Mouse (Mus musculus) liver, embryonic 18 days (tissue): ENCODE measurements around the gene Clec4b2. TPM values are rescaled to one million over a fixed set of nuclear protein-coding genes. Genes with fewer than 3 reads are reported as not detected.

ENCODE experiments used
- polyA plus RNA-seq: library from polyadenylated mRNA; depleted of rRNA; stranded (reverse); fragments of >200 nt; gene quantifications from 2 replicates; pipeline ENCODE4 v1.2.3, GENCODE M21; 2012; rRNA removed

Clec4b2 gene
- 0.37 and 0.50 TPM in 2 replicates for polyA plus RNA-seq

GRCm38 (mm10) chr6:123172593-123172992 is at the start of gene Clec4b2:
Clec4b2 (plus strand) TSS chr6:123172893.

GRCm38 (mm10) chr6:123229644-123230043 is 57.0 kb downstream of the Clec4b2 start, which contains the start of gene Clec4n:
Clec4n (plus strand) TSS chr6:123229843.

Other genes starting within 250 kb of the Clec4b2 start
- gene Clec4a3, start 220.4 kb upstream of the Clec4b2 start, polyA plus RNA-seq, result 2.0 and 2.5 TPM in 2 replicates
- gene Clec4a4, start 182.5 kb upstream of the Clec4b2 start, polyA plus RNA-seq, result 0.08 TPM in 1 of 2 replicates, not detected in the other
- gene Clec4b1, start 122.9 kb upstream of the Clec4b2 start, polyA plus RNA-seq, result 0.07 and 0.17 TPM in 2 replicates
- gene Clec4a2, start 66.5 kb upstream of the Clec4b2 start, polyA plus RNA-seq, result 11.2 and 13.0 TPM in 2 replicates
- 11.4 and 15.2 TPM in 2 replicates for gene Clec4n, start 57.0 kb downstream of the Clec4b2 start, polyA plus RNA-seq
- 2.5 and 2.6 TPM in 2 replicates for gene Clec4d, start 89.2 kb downstream of the Clec4b2 start, polyA plus RNA-seq
- gene Clec4e, start 117.0 kb downstream of the Clec4b2 start, polyA plus RNA-seq, result 1.1 and 1.2 TPM in 2 replicates
- gene Vmn2r19, start 135.4 kb downstream of the Clec4b2 start, polyA plus RNA-seq, result not detected in 2 replicates
- gene Vmn2r20, start 245.2 kb downstream of the Clec4b2 start, polyA plus RNA-seq, result not detected in 2 replicates